Mouse (Mus musculus) lung, postnatal 0 days (tissue): ENCODE results near the gene Ulk3. TPM values are rescaled to one million over a fixed set of nuclear protein-coding genes. Genes with fewer than 3 reads are reported as not detected.
A peak's percentile ranks its signal among the peaks of the same experiment; 100 is the strongest.

ENCODE experiments used
- ATAC-seq: fragments of 200-750 bp; cut with Nextera tagmentation; 2 replicates; pipeline ENCODE4 v1.8.0; 2017; ENCODE audit warnings: moderate library complexity
- DNase-seq: peaks from one replicate; pipeline ENCODE4 v3.0.0-alpha.2; 2016; ENCODE audit warnings: low spot score
- H3K27ac ChIP-seq: fragments of 300-500 bp; sonication (generic); 2 replicates; pipeline ENCODE4 v1.5.1; 2014; ENCODE audit warnings: antibody characterized with exemption, mild to moderate bottlenecking, low read length, mixed read lengths
- H3K27me3 ChIP-seq: fragments of 300-500 bp; sonication (generic); replicated peaks from 2 replicates; pipeline ENCODE4 v1.6.1; 2014; ENCODE audit warnings: low read length, mixed read lengths; ENCODE audit not compliant: insufficient read depth
- H3K36me3 ChIP-seq: fragments of 300-500 bp; sonication (generic); 2 replicates; pipeline ENCODE4 v1.6.1; 2014; ENCODE audit warnings: low read length, mixed read lengths; ENCODE audit not compliant: insufficient read depth
- H3K4me1 ChIP-seq: fragments of 300-500 bp; sonication (generic); 2 replicates; pipeline ENCODE4 v1.6.1; 2014; ENCODE audit warnings: antibody characterized with exemption, low read depth, low read length, mixed read lengths; ENCODE audit not compliant: insufficient read depth
- H3K4me2 ChIP-seq: fragments of 300-500 bp; sonication (generic); replicated peaks from 2 replicates; pipeline ENCODE4 v1.6.1; 2014; ENCODE audit warnings: low read depth, mild to moderate bottlenecking, low read length, moderate library complexity, mixed read lengths
- H3K4me3 ChIP-seq: fragments of 300-500 bp; sonication (generic); 2 replicates; pipeline ENCODE4 v1.5.1; 2014; ENCODE audit warnings: low read depth, low read length
- H3K9ac ChIP-seq: fragments of 300-500 bp; sonication (generic); replicated peaks from 2 replicates; pipeline ENCODE4 v1.6.1; 2014; ENCODE audit warnings: low read depth, mild to moderate bottlenecking
- H3K9me3 ChIP-seq: fragments of 300-500 bp; sonication (generic); 2 replicates; pipeline ENCODE4 v1.6.1; 2016; ENCODE audit warnings: low read length, mixed read lengths
- CTCF ChIP-seq: IDR thresholded peaks from 2 replicates; pipeline ENCODE4 v1.5.1; 2016; ENCODE audit warnings: antibody characterized with exemption, mild to moderate bottlenecking
- EP300 ChIP-seq: IDR thresholded peaks from 2 replicates; pipeline ENCODE4 v1.6.1; 2016; ENCODE audit warnings: antibody characterized with exemption, mild to moderate bottlenecking, control low read depth
- WGBS: fragments of 180-500 bp; shearing (Covaris S2); extraction: QIAGEN DNeasy Blood & Tissue Kit; methylation state at CpG from one replicate; pipeline ENCODE4 v1.1.7; 2014; 5-methylcytosine and 5-hydroxymethylcytosine counted together
- polyA plus RNA-seq: library from polyadenylated mRNA; unstranded; fragments of >200 nt; fragmentation: Nextera tagmentation; extraction: Ambion mirVana; gene quantifications from 2 replicates; pipeline ENCODE4 v1.2.1, GENCODE M21; 2015

Ulk3 gene
- polyA plus RNA-seq, 1 experiment from 2014 or later: 7.3 TPM

DNA sequence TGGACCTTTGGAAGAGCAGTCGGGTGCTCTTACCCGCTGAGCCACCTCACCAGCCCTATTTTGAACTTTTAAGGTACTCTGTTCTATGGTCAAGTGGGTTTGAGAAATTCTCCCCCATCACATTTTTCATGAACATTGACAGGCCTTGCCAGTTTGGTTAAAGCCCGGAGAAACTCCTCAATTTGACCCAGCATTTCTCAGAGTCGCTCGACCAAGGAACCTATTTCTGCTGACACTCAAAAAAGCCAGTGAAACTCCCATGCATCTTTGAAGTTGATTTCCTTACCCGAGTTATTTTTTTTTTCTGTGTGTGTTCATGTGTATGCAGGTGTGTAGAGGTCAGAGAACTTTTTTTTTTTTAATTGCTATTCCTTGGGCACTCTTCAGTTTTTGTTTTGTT, 24.6 kb upstream of the Ulk3 start:
- peaks cover 27% of the 10 kb centered on the region; the same call in 1 of the 2 replicates for H3K4me1 ChIP-seq
- H3K27me3 ChIP-seq: no peaks in the 10 kb centered on the region
- 89% methylated on average over 6 of the region's 6 CpGs for WGBS
- no peaks in the 10 kb centered on the region for H3K9me3 ChIP-seq
- no peak overlapping the region for H3K9ac ChIP-seq
- H3K36me3 ChIP-seq: no peaks in the 10 kb centered on the region
- H3K27ac ChIP-seq: no peak overlapping the region
- DNase-seq (no peak), ATAC-seq (no peak)
- H3K4me3 ChIP-seq: no peak overlapping the region
- TF ChIP-seq EP300 (no peak), CTCF (no peak)
- H3K4me2 ChIP-seq: no peak overlapping the region

DNA sequence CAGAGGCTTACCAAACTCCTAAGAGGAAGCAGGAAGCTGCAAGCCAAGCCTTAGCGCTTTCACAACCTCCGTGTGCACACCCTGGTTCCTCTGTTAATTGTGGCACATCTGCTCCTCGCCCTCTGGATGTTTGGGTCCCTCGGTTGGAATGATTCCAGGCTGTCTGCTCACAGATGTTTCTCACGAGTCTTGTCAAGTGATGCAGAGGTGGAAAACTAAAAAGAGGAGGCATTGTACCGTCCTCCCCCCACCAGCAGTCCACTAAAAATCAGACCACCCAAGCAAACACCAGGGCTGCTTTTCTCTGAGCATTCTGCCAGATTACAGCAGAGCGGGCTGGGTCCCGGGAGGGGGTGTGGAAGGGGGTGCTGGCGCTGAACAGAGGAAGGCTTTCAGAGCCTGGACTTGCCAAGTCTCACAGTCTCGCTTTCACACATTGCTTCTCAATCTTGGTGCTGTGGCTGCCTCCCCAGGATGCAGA, 23.5 kb upstream of the Ulk3 start:
- no peak for TF ChIP-seq EP300
- TF ChIP-seq CTCF: no peak
- no peak for ATAC-seq
- DNase-seq: peak; percentile 69
- WGBS: 42% methylated on average over 10 of the region's 10 CpGs
- no peaks in the 10 kb centered on the region for H3K27me3 ChIP-seq
- H3K36me3 ChIP-seq: no peaks in the 10 kb centered on the region
- H3K4me2 ChIP-seq: no peak overlapping the region
- H3K9me3 ChIP-seq: no peaks in the 10 kb centered on the region
- no peak overlapping the region for H3K4me3 ChIP-seq
- peak overlapping the region; percentile 26; the same call in 1 of the 2 replicates for H3K27ac ChIP-seq
- no peak overlapping the region for H3K9ac ChIP-seq
- H3K4me1 ChIP-seq: peaks cover 27% of the 10 kb centered on the region; the same call in 1 of the 2 replicates

- ATAC-seq (no peak), DNase-seq (no peak)
- H3K4me3 ChIP-seq: no peak overlapping the region
- no peak overlapping the region for H3K4me2 ChIP-seq
- no peaks in the 10 kb centered on the region for H3K9me3 ChIP-seq
- H3K9ac ChIP-seq: no peak overlapping the region
- no peak for TF ChIP-seq EP300
- TF ChIP-seq CTCF: peak; percentile 64
- H3K27ac ChIP-seq: no peak overlapping the region
- peaks cover 21% of the 10 kb centered on the region; the same call in 1 of the 2 replicates for H3K4me1 ChIP-seq
- no peaks in the 10 kb centered on the region for H3K27me3 ChIP-seq
- WGBS: 48% methylated on average over 8 of the region's 8 CpGs
- no peaks in the 10 kb centered on the region for H3K36me3 ChIP-seq
Observed at GRCm38 (mm10) chr9:57566846-57567245, 22.4 kb upstream of the Ulk3 start.

GRCm38 (mm10) chr9:57568500-57568899, 20.8 kb upstream of the Ulk3 start:
- no peak for TF ChIP-seq CTCF
- no peak for TF ChIP-seq EP300
- WGBS: 96% methylated on average over 6 of the region's 6 CpGs
- Histone ChIP-seq H3K9me3 (no peaks in the 10 kb centered on the region), H3K36me3 (no peaks in the 10 kb centered on the region), H3K27ac (no peak overlapping the region), H3K9ac (no peak overlapping the region), H3K4me3 (no peak overlapping the region), H3K27me3 (no peaks in the 10 kb centered on the region), H3K4me1 (peaks cover 5% of the 10 kb centered on the region; the same call in 1 of the 2 replicates), H3K4me2 (no peak overlapping the region)
- ATAC-seq (no peak), DNase-seq (no peak)

DNA sequence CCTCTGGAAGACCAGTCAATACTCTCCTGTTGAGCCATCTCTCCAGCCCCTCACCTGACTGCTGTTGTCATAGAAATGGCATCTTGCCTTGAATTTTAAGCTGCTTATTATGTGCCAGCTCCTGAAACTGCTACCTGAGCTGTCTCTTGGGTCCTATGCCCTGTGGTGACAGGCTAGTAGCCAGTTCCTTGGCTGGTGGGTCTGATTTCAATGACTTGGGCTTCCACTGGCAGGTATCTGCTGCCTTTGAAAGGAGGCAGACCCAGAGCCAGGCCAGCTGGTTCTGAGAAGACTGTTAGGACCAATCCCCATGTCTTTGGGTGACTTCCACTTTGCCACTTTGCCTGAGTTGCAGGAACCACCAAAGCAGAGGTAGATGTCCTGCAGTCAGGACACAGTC, 14.9 kb upstream of the Ulk3 start:
- Histone ChIP-seq H3K36me3 (0 out of 2 replicates have a peak, but pooled peaks cover 10% of the 10 kb centered on the region), H3K9me3 (no peaks in the 10 kb centered on the region), H3K4me3 (no peak overlapping the region), H3K9ac (no peak overlapping the region), H3K4me2 (no peak overlapping the region), H3K4me1 (no peaks in the 10 kb centered on the region), H3K27me3 (no peaks in the 10 kb centered on the region), H3K27ac (no peak overlapping the region)
- TF ChIP-seq EP300: no peak
- TF ChIP-seq CTCF: no peak
- no peak for ATAC-seq
- no peak for DNase-seq

- Histone ChIP-seq H3K27me3 (no peaks in the 10 kb centered on the region), H3K27ac (no peak overlapping the region), H3K4me3 (no peak overlapping the region), H3K9ac (no peak overlapping the region), H3K4me2 (no peak overlapping the region), H3K4me1 (no peaks in the 10 kb centered on the region), H3K36me3 (peaks cover 14% of the 10 kb centered on the region), H3K9me3 (no peaks in the 10 kb centered on the region)
- peak; percentile 22 for DNase-seq
- ATAC-seq: peak; percentile 64; the same call in 1 of the 2 replicates
- WGBS: 56% methylated on average over 3 of the region's 3 CpGs
- peak; percentile 60 for TF ChIP-seq EP300
- TF ChIP-seq CTCF: no peak
Observed at GRCm38 (mm10) chr9:57575577-57575976, 13.7 kb upstream of the Ulk3 start.
